Mouse (Mus musculus): ENCODE data around the gene 4930426L09Rik. TPM values are rescaled to one million over a fixed set of nuclear protein-coding genes. Genes with fewer than 3 reads are reported as not detected.

4930426L09Rik gene
- polyA plus RNA-seq, 1 experiment: 0.43 TPM

GRCm38 (mm10) chr2:18958044-18958443 lies 40.1 kb upstream of the 4930426L09Rik start:
- peaks cover 100% of the 10 kb centered on the region for H3K4me1 ChIP-seq
- TF ChIP-seq FLI1 (IDR thresholded peaks at IDR 0.05; ENCODE audit: low read length) (no peak), GATA1 (IDR thresholded peaks at IDR 0.05; ENCODE audit: borderline replicate concordance, low read length) (no peak)
- peak overlapping the region; percentile 62 for H3K4me3 ChIP-seq (replicated peaks)
- no peaks in the 10 kb centered on the region for H3K27me3 ChIP-seq (replicated peaks)
- no peaks in the 10 kb centered on the region for H3K9me3 ChIP-seq
- H3K36me3 ChIP-seq (replicated peaks; ENCODE audit: low read length): peaks cover 23% of the 10 kb centered on the region

GRCm38 (mm10) chr2:18958501-18958900 lies 39.6 kb upstream of the 4930426L09Rik start:
- H3K4me3 ChIP-seq (replicated peaks): peak overlapping the region; percentile 80
- no peak for TF ChIP-seq GATA1 (IDR thresholded peaks at IDR 0.05; ENCODE audit: borderline replicate concordance, low read length)
- TF ChIP-seq FLI1 (IDR thresholded peaks at IDR 0.05; ENCODE audit: low read length): no peak
- H3K36me3 ChIP-seq (replicated peaks; ENCODE audit: low read length): peaks cover 26% of the 10 kb centered on the region
- H3K4me1 ChIP-seq: peaks cover 100% of the 10 kb centered on the region
- no peaks in the 10 kb centered on the region for H3K9me3 ChIP-seq
- no peaks in the 10 kb centered on the region for H3K27me3 ChIP-seq (replicated peaks)

- no peaks in the 10 kb centered on the region for H3K27me3 ChIP-seq (replicated peaks)
- peak overlapping the region; percentile 86 for H3K4me3 ChIP-seq (replicated peaks)
- H3K4me1 ChIP-seq: peaks cover 100% of the 10 kb centered on the region
- peaks cover 30% of the 10 kb centered on the region for H3K36me3 ChIP-seq (replicated peaks; ENCODE audit: low read length)
- H3K9me3 ChIP-seq: no peaks in the 10 kb centered on the region
- TF ChIP-seq GATA1 (IDR thresholded peaks at IDR 0.05; ENCODE audit: borderline replicate concordance, low read length) (no peak), FLI1 (IDR thresholded peaks at IDR 0.05; ENCODE audit: low read length) (no peak)
Measured at GRCm38 (mm10) chr2:18959008-18959407, 39.1 kb upstream of the 4930426L09Rik start.

GRCm38 (mm10) chr2:18959558-18959957 lies 38.6 kb upstream of the 4930426L09Rik start:
- no peaks in the 10 kb centered on the region for H3K9me3 ChIP-seq
- H3K27me3 ChIP-seq (replicated peaks): no peaks in the 10 kb centered on the region
- TF ChIP-seq GATA1 (IDR thresholded peaks at IDR 0.05; ENCODE audit: borderline replicate concordance, low read length) (no peak), FLI1 (IDR thresholded peaks at IDR 0.05; ENCODE audit: low read length) (no peak)
- peaks cover 98% of the 10 kb centered on the region for H3K4me1 ChIP-seq
- peak overlapping the region; percentile 57 for H3K4me3 ChIP-seq (replicated peaks)
- peaks cover 30% of the 10 kb centered on the region for H3K36me3 ChIP-seq (replicated peaks; ENCODE audit: low read length)

- peaks cover 97% of the 10 kb centered on the region for H3K4me1 ChIP-seq
- TF ChIP-seq FLI1 (IDR thresholded peaks at IDR 0.05; ENCODE audit: low read length): no peak
- H3K4me3 ChIP-seq (replicated peaks): no peak overlapping the region
- H3K9me3 ChIP-seq: no peaks in the 10 kb centered on the region
- no peaks in the 10 kb centered on the region for H3K27me3 ChIP-seq (replicated peaks)
- H3K36me3 ChIP-seq (replicated peaks; ENCODE audit: low read length): peaks cover 36% of the 10 kb centered on the region
Measured at GRCm38 (mm10) chr2:18960376-18960973, 37.7 kb upstream of the 4930426L09Rik start.

- no peak for TF ChIP-seq FLI1 (IDR thresholded peaks at IDR 0.05; ENCODE audit: low read length)
- no peak for TF ChIP-seq GATA1 (IDR thresholded peaks at IDR 0.05; ENCODE audit: borderline replicate concordance, low read length)
- H3K9me3 ChIP-seq: no peaks in the 10 kb centered on the region
Measured at GRCm38 (mm10) chr2:18962502-18962901, 35.6 kb upstream of the 4930426L09Rik start.

GRCm38 (mm10) chr2:18963286-18964040 lies 34.7 kb upstream of the 4930426L09Rik start:
- H3K4me1 ChIP-seq: peaks cover 90% of the 10 kb centered on the region
- H3K4me3 ChIP-seq (replicated peaks): peak overlapping the region; percentile 42
- TF ChIP-seq GATA1 (IDR thresholded peaks at IDR 0.05; ENCODE audit: borderline replicate concordance, low read length) (no peak), FLI1 (IDR thresholded peaks at IDR 0.05; ENCODE audit: low read length) (no peak)
- H3K27me3 ChIP-seq (replicated peaks): no peaks in the 10 kb centered on the region
- peaks cover 52% of the 10 kb centered on the region for H3K36me3 ChIP-seq (replicated peaks; ENCODE audit: low read length)
- H3K9me3 ChIP-seq: no peaks in the 10 kb centered on the region

More at GRCm38 (mm10) chr2:18962502-18962901, 35.6 kb upstream of the 4930426L09Rik start:
- H3K36me3 ChIP-seq (replicated peaks; ENCODE audit: low read length): peaks cover 48% of the 10 kb centered on the region
- H3K4me3 ChIP-seq (replicated peaks): peak overlapping the region; percentile 59
- H3K4me1 ChIP-seq: peaks cover 94% of the 10 kb centered on the region
- no peaks in the 10 kb centered on the region for H3K27me3 ChIP-seq (replicated peaks)

GRCm38 (mm10) chr2:18965108-18965507 lies 33.0 kb upstream of the 4930426L09Rik start:
- no peaks in the 10 kb centered on the region for H3K27me3 ChIP-seq (replicated peaks)
- TF ChIP-seq FLI1 (IDR thresholded peaks at IDR 0.05; ENCODE audit: low read length) (no peak), GATA1 (IDR thresholded peaks at IDR 0.05; ENCODE audit: borderline replicate concordance, low read length) (no peak)
- peak overlapping the region; percentile 55 for H3K4me3 ChIP-seq (replicated peaks)
- H3K4me1 ChIP-seq: peaks cover 90% of the 10 kb centered on the region
- H3K9me3 ChIP-seq: no peaks in the 10 kb centered on the region
- peaks cover 51% of the 10 kb centered on the region for H3K36me3 ChIP-seq (replicated peaks; ENCODE audit: low read length)

GRCm38 (mm10) chr2:18965950-18966349 lies 32.2 kb upstream of the 4930426L09Rik start:
- H3K36me3 ChIP-seq (replicated peaks; ENCODE audit: low read length): peaks cover 51% of the 10 kb centered on the region
- H3K4me3 ChIP-seq (replicated peaks): no peak overlapping the region
- H3K9me3 ChIP-seq: no peaks in the 10 kb centered on the region
- H3K4me1 ChIP-seq: peaks cover 90% of the 10 kb centered on the region
- TF ChIP-seq GATA1 (IDR thresholded peaks at IDR 0.05; ENCODE audit: borderline replicate concordance, low read length) (no peak), FLI1 (IDR thresholded peaks at IDR 0.05; ENCODE audit: low read length) (no peak)
- no peaks in the 10 kb centered on the region for H3K27me3 ChIP-seq (replicated peaks)

- H3K4me1 ChIP-seq: peaks cover 90% of the 10 kb centered on the region
Measured at GRCm38 (mm10) chr2:18966566-18966965, 31.6 kb upstream of the 4930426L09Rik start.

More at GRCm38 (mm10) chr2:18966566-18966965, 31.6 kb upstream of the 4930426L09Rik start:
- Histone ChIP-seq H3K27me3 (replicated peaks) (no peaks in the 10 kb centered on the region), H3K4me3 (replicated peaks) (no peak overlapping the region), H3K9me3 (no peaks in the 10 kb centered on the region), H3K36me3 (replicated peaks; ENCODE audit: low read length) (peaks cover 51% of the 10 kb centered on the region)
- TF ChIP-seq GATA1 (IDR thresholded peaks at IDR 0.05; ENCODE audit: borderline replicate concordance, low read length) (no peak), FLI1 (IDR thresholded peaks at IDR 0.05; ENCODE audit: low read length) (no peak)
